Mouse (Mus musculus) bone marrow, adult 2 months (tissue): ENCODE measurements around the gene Gm5861. TPM values are rescaled to one million over a fixed set of nuclear protein-coding genes. Genes with fewer than 3 reads are reported as not detected.
"Not testable (repeated sequence)": the region's sequence is repeated elsewhere in the genome, so short reads cannot be mapped to it uniquely, and the experiment has no call there.

Experiments
- H3K27ac ChIP-seq: fragments of 200-500 bp; 2 replicates; pipeline ENCODE4 v1.5.1; 2012; ENCODE audit warnings: low read depth, mild to moderate bottlenecking, control low read depth, inconsistent platforms, low read length; ENCODE audit not compliant: control insufficient read depth, poor library complexity, insufficient read depth
- H3K4me1 ChIP-seq: fragments of 200-500 bp; 2 replicates; pipeline ENCODE4 v1.6.1; 2011; ENCODE audit warnings: low read length; ENCODE audit not compliant: control insufficient read depth, insufficient read depth
- H3K4me3 ChIP-seq: fragments of 200-500 bp; replicated peaks from 2 replicates; pipeline ENCODE3; 2011; ENCODE audit warnings: mild to moderate bottlenecking, low read depth, low read length, control low read depth; ENCODE audit not compliant: control insufficient read depth
- WGBS: fragments of 180-500 bp; shearing (Covaris S2); methylation state at CpG from one replicate; pipeline ENCODE4 v1.1.7; 2018; 5-methylcytosine and 5-hydroxymethylcytosine counted together
- polyA plus RNA-seq: library from polyadenylated mRNA; stranded (reverse); fragments of >200 nt; gene quantifications from 2 replicates; pipeline ENCODE4 v1.2.4, GENCODE M21; 2011; ENCODE audit warnings: low replicate concordance; ENCODE audit not compliant: missing spikeins, insufficient read depth, insufficient read length

The Gm5861 gene
- polyA plus RNA-seq: not detected in 2 replicates

DNA sequence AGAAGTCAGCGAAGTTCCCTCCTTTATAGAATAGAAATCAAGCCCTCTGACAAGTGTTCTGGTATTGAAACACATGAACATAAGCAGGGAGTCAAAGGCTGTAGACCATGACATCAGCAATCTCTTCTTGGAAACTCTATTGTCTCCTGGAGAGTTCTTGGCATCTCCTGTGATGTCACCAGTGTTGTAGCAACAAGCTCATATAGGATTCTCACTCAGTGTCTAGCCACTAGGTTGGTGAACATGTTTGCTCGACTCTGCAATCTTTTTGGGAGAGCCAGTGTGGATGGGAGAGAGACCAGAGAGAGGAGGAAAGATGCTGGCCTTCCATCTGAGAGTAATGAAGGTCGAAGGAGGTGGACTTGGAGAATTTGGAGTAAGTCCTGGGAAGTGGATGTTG lies at the start of gene Gm5861:
Gene Gm5861 (plus strand): TSS at position 301 of the 400 bp plus-strand sequence.
- not testable (repeated sequence) for H3K27ac ChIP-seq, H3K4me1 ChIP-seq, H3K4me3 ChIP-seq
- WGBS: 49% methylated on average over 3 of the region's 3 CpGs

DNA sequence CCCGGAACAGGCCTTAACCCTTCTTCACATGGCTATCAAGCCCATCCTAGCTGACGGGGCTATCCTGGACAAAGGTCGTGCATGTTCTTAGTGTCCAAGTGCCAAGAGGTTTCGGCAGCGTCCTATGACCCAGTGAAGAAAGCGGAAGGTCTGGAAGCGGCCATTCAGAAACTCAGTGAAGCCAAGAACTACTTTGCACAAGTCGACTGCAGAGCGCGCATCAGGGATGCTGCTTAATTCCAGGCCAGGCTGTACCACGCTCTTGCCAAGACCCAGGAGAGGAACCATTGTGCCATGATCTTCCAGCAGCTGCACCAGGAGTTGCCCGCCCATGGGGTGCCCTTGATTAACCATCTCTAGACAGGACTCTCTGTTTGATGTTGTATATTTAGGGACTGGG lies 44.8 kb upstream of the Gm5861 start:
- H3K4me3 ChIP-seq, H3K4me1 ChIP-seq, H3K27ac ChIP-seq: not testable (repeated sequence)
- WGBS: 85% methylated on average over 12 of the region's 12 CpGs

Other genes starting within 250 kb of the Gm5861 start
- not detected in 2 replicates for gene Gm8871, start 235.3 kb upstream of the Gm5861 start, polyA plus RNA-seq
- not detected in 2 replicates for gene Gm8857, start 235.3 kb upstream of the Gm5861 start, polyA plus RNA-seq
- gene Gm8879, start 55.4 kb upstream of the Gm5861 start, polyA plus RNA-seq: not detected in 2 replicates
- not detected in 2 replicates for gene Gm8890, start 73.0 kb downstream of the Gm5861 start, polyA plus RNA-seq
- gene Speer1, start 158.4 kb downstream of the Gm5861 start, polyA plus RNA-seq: not detected in 2 replicates
- not detected in 2 replicates for gene Gm8897, start 233.3 kb downstream of the Gm5861 start, polyA plus RNA-seq